Mouse (Mus musculus): ENCODE results near the gene Trak1. TPM values are rescaled to one million over a fixed set of nuclear protein-coding genes. Genes with fewer than 3 reads are reported as not detected.
A peak's percentile ranks its signal among the peaks of the same experiment; 100 is the strongest.

Trak1 gene
- polyA plus RNA-seq, 1 experiment from 2014 or later: 32.2 TPM

DNA sequence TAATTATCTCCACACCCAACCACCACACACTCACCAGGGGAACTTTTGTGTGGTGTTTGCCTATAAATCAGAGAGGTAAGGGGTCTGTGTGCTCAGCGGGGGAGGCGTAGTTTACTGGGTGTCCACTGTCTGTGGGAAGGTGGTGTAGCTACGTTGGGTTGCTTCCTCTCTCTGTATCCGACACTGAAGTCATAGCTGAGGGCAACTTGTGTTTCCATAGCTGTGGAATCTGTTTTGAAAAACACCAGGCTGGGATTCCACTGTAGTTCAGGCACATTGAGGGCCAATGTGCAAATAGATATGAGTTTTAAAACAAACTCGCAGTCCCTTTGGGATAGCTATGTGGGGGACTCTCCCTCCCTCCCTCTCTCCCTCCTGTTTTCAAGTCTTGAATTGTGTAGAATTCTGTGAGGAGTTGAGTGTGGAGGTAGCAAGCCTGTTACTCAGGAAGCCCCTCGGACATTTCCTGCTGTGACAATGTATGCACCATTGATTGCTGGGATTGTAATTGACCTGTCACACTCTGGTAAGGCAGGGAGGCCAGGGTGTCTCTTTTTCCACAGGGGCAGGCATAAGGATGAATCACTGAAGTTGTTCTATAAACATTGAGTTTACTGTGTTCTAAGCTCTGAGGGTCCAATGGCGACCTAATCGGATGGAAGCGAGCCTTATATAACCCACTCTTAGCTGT is 54.2 kb downstream of the Trak1 start:
- no peak for ATAC-seq (ENCODE audit: extremely low read depth, insufficient number of reproducible peaks, low FRiP score, low TSS enrichment)
- no peak overlapping the region for H3K4me3 ChIP-seq
- H3K36me3 ChIP-seq: no peaks in the 10 kb centered on the region
- H3K9me3 ChIP-seq: no peaks in the 10 kb centered on the region
- peak overlapping the region; percentile 77 for H3K27ac ChIP-seq (replicated peaks)
- whole genome bisulfite sequencing: 44% methylated on average over 9 of the region's 9 CpGs
- H3K9ac ChIP-seq: peak overlapping the region; percentile 47
- H3K4me1 ChIP-seq: peaks cover 85% of the 10 kb centered on the region
- H3K4me2 ChIP-seq: no peak overlapping the region
- H3K27me3 ChIP-seq (replicated peaks): no peaks in the 10 kb centered on the region

DNA sequence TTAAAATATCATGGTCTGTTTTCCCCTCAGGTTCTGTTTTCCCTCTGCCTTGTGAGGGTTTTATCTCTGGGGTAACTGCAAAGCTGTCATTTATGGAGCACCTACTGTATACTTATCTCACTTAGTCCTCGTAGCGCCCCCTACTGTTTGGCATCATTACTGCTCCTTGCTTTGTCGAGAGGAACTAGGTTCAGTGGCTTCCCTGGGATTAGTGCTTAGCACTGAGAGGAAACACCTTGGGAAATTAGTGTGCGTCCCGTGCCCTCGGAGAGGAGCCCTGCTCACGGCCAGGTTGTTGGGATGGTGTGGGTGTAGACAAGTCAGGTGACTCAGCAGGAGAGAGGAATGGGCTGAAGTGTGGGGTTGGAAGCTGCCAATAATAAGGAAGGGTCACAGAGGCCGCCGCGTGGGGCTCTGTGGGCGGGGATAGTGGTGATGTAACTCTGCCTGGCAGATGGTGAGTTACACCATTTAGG is 54.9 kb downstream of the Trak1 start:
- Histone ChIP-seq H3K27ac (replicated peaks) (peak overlapping the region; percentile 77), H3K4me3 (no peak overlapping the region), H3K4me1 (peaks cover 85% of the 10 kb centered on the region), H3K27me3 (replicated peaks) (no peaks in the 10 kb centered on the region), H3K9ac (peak overlapping the region; percentile 24; the same call in 1 of the 2 replicates), H3K4me2 (0 out of 2 replicates have a peak overlapping the region, but pooled peaks have one; percentile 2), H3K9me3 (no peaks in the 10 kb centered on the region), H3K36me3 (no peaks in the 10 kb centered on the region)
- 19% methylated on average over 11 of the region's 11 CpGs for WGBS
- ATAC-seq (ENCODE audit: extremely low read depth, insufficient number of reproducible peaks, low FRiP score, low TSS enrichment): no peak

DNA sequence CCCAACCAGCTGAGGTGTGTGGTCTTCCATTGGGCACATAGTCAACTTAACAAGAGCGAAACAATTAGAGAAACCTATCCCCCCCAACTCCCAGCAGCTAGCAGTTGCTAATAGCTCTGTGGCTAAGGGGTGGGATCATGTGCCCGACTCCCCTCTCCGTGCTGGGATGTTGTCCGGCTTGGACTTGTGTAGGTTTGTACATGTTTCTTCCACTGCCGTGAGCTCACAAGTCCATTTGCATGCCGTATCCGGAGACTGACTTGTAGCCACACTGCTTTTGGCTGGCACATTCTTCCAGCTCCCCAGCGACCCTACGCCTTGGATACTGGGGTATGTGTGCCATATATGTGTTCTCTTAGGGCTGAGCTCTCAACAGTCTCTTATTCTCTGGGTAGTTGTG is 55.4 kb downstream of the Trak1 start:
- 84% methylated on average over 9 of the region's 9 CpGs for WGBS
- H3K36me3 ChIP-seq: no peaks in the 10 kb centered on the region
- H3K27ac ChIP-seq (replicated peaks): 0 out of 2 replicates have a peak overlapping the region, but pooled peaks have one; percentile 77
- peaks cover 85% of the 10 kb centered on the region for H3K4me1 ChIP-seq
- H3K27me3 ChIP-seq (replicated peaks): no peaks in the 10 kb centered on the region
- no peak for ATAC-seq (ENCODE audit: extremely low read depth, insufficient number of reproducible peaks, low FRiP score, low TSS enrichment)
- no peak overlapping the region for H3K9ac ChIP-seq
- 0 out of 2 replicates have a peak overlapping the region, but pooled peaks have one; percentile 2 for H3K4me2 ChIP-seq
- no peak overlapping the region for H3K4me3 ChIP-seq
- no peaks in the 10 kb centered on the region for H3K9me3 ChIP-seq

DNA sequence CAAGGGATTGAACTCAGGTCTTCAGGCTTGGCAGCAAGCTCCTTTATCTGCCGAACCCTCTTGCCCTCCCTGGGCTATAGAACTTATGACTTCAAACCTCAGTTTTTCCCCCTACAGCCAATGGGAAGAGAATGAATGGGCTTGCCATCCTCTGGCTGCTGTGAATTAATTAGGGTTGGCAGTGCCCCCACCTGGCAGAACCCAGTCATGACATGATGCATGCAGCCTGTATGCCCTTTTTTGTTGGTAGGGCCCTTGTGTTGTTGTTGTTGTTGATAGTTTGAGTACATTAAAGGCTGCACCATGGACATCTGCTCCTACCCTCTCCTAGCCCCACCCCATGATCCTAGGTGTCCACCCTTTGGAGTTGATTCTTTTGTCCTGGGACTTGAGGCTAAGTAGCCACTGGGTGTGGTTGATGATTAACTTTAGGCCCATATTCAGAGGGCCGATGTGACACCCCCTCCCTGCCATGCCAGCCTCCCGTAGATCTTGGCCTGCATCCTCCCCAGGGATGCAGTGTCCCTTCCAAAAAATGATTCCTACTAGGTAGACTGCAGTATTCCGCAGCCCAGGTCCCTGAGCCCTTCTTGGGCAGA is 57.6 kb downstream of the Trak1 start:
- ATAC-seq (ENCODE audit: extremely low read depth, insufficient number of reproducible peaks, low FRiP score, low TSS enrichment): no peak
- Histone ChIP-seq H3K4me2 (peak overlapping the region; percentile 45; the same call in 1 of the 2 replicates), H3K4me3 (no peak overlapping the region), H3K27me3 (replicated peaks) (no peaks in the 10 kb centered on the region), H3K4me1 (peaks cover 85% of the 10 kb centered on the region), H3K36me3 (no peaks in the 10 kb centered on the region), H3K9ac (peak overlapping the region; percentile 76), H3K9me3 (no peaks in the 10 kb centered on the region), H3K27ac (replicated peaks) (peak overlapping the region; percentile 93)
- WGBS: 70% methylated on average over 4 of the region's 4 CpGs

DNA sequence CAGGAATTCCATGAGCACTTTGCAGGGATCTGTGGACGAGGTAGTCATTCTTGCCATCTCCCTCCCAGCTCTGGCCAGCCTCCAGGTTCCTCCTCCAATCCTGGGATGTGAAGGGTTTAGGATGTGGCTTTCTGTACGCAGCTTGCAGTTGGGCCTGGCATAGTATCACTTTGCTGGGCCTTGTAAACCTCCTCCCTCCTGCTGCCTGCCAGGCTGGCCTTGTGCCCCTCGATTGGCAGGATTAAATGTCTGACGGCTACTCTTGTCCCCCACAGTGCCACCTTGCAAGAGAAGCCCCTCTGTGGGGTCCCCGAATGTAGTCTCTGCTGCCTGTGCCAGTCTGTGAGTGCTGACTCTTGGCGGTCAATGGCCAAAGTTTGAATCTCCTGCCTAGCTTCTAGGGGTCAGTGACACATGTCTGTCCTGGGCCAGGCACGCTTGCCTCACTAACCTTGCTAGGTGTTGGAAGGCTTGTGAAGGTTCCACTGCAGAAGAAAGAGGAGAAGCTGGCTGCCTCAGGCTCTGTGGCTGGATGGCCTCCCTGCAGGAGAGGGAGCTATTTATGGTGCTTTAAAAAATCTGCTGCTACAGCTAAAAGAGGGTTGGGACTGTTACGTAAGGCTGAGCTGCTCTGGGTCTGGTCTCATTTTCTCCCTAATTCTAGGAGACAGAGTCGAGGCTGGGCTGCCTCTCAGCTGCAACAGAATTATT is 58.3 kb downstream of the Trak1 start:
- 41% methylated on average over 9 of the region's 9 CpGs for WGBS
- H3K4me1 ChIP-seq: peaks cover 86% of the 10 kb centered on the region
- peak overlapping the region; percentile 93 for H3K27ac ChIP-seq (replicated peaks)
- H3K9me3 ChIP-seq: no peaks in the 10 kb centered on the region
- peak overlapping the region; percentile 76 for H3K9ac ChIP-seq
- no peak for ATAC-seq (ENCODE audit: extremely low read depth, insufficient number of reproducible peaks, low FRiP score, low TSS enrichment)
- H3K4me2 ChIP-seq: peak overlapping the region; percentile 45
- H3K36me3 ChIP-seq: no peaks in the 10 kb centered on the region
- no peak overlapping the region for H3K4me3 ChIP-seq
- no peaks in the 10 kb centered on the region for H3K27me3 ChIP-seq (replicated peaks)

DNA sequence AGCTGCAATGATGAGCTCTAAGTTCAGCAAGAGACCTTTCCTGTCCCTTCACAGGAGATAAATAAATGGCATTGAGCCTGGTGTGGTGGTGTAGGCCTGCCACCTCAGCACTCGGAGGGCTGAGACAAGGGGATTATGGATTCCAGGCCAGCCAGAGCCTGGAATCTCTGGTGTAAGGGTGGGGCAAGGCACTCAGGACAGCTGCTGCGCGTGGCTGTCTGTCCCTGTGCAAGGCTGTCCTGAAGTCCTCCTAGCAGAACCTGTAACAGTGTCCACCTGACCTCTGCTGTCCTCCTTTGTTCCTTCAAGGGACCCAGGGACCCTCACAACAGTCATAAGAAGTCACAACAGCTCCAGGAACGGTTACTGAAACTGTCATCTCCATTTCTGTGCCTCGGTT is 59.8 kb downstream of the Trak1 start:
- no peak for ATAC-seq (ENCODE audit: extremely low read depth, insufficient number of reproducible peaks, low FRiP score, low TSS enrichment)
- Histone ChIP-seq H3K9me3 (no peaks in the 10 kb centered on the region), H3K27ac (replicated peaks) (peak overlapping the region; percentile 73), H3K4me1 (peaks cover 78% of the 10 kb centered on the region), H3K9ac (peak overlapping the region; percentile 34; the same call in 1 of the 2 replicates), H3K36me3 (no peaks in the 10 kb centered on the region; the same call in 1 of the 2 replicates), H3K27me3 (replicated peaks) (no peaks in the 10 kb centered on the region), H3K4me3 (no peak overlapping the region), H3K4me2 (no peak overlapping the region)
- 63% methylated on average over 5 of the region's 5 CpGs for WGBS

DNA sequence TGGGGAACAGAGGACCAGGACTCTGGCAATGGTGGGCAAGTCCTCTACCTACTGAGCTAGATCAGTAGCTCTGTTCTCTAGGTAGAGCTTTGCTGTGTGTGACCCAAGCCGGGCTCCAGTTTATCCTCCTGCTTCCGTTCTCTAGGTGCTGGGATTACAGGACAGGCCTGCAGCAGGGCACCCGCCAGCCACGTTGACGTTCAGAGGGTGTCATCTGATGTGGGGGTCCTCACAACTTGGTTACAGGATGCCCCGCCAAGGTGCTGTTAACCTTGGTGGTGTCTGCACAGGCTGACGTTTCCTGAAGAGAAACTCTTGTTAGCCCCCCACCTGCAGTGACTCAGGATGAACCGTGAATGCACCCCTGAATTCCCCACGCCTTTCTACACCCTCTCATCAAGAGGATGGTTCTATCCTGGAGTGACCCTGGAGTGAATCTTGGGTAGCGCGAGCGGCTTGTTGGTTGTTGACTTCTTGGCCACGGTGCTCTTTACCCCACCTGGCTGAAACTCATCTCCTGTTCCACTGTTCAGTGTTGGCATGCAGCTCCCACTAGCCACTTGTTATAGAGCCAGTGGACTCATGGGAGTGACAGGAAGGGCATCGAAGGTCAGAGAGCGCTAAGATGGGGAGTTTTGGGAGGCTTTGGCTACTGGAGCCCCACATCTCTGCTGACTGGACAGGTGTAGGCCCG is 60.4 kb downstream of the Trak1 start:
- no peak overlapping the region for H3K4me3 ChIP-seq
- peak overlapping the region; percentile 48 for H3K9ac ChIP-seq
- H3K27me3 ChIP-seq (replicated peaks): no peaks in the 10 kb centered on the region
- H3K4me1 ChIP-seq: peaks cover 72% of the 10 kb centered on the region
- H3K27ac ChIP-seq (replicated peaks): peak overlapping the region; percentile 73
- H3K4me2 ChIP-seq: no peak overlapping the region
- no peak for ATAC-seq (ENCODE audit: extremely low read depth, insufficient number of reproducible peaks, low FRiP score, low TSS enrichment)
- 79% methylated on average over 16 of the region's 16 CpGs for WGBS
- H3K9me3 ChIP-seq: no peaks in the 10 kb centered on the region
- H3K36me3 ChIP-seq: peaks cover 5% of the 10 kb centered on the region; the same call in 1 of the 2 replicates

DNA sequence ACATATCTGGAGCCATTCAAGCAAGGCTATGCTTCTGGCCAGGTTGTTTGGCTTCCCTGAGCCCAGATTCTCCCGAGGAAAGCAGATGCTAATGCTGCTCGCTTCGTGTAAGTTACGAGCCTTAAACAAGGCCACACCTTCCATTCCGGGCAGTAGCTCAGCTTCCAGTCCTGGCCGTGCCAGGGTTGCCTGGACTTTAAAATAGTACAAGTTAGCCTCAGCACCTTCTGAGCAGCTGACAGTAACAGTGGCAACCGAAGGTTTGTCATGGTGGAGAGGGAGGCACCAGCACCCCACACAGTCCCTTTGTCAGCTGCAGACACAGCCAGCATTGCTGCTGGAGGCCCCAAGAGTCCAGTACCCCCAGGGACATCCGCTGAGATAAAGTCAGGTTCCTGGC is 61.1 kb downstream of the Trak1 start:
- Histone ChIP-seq H3K27ac (replicated peaks) (peak overlapping the region; percentile 73), H3K9ac (peak overlapping the region; percentile 48), H3K36me3 (peaks cover 5% of the 10 kb centered on the region; the same call in 1 of the 2 replicates), H3K4me2 (no peak overlapping the region), H3K9me3 (no peaks in the 10 kb centered on the region), H3K4me1 (peaks cover 67% of the 10 kb centered on the region), H3K27me3 (replicated peaks) (no peaks in the 10 kb centered on the region), H3K4me3 (no peak overlapping the region)
- ATAC-seq (ENCODE audit: extremely low read depth, insufficient number of reproducible peaks, low FRiP score, low TSS enrichment): no peak
- WGBS: 35% methylated on average over 8 of the region's 8 CpGs

DNA sequence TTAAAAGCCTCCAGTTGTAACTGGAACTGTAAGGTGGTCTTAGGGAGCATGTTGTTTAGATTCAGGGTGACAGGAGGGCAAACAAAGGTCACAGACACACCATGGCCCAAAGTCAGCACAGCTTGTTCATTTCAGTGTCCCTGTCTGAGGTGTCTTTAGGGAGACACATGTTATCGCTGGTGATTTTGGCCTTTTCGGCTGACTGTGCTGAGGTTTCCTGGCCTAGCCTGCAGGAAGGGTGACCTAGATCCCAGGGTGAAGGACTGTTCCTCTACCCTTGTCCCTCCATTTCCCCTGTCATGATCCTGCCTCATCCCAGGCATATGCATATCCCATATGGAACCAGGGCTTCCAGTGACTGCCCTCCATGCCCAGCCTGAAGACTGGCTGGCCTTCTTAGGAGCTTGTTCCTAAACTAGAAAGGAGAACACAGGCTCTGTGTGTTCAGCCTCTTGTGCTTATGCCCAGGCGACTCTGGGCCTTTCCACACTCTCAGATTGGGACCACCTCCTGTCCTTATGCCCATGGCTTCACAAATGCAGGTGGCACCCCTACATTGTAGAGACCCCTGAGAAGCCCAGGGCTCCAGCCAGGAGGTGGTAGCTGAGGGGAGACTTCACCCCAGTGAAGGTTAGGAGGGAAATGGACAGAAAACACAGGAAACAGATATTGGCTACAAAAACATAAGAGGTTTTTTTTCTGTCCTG is 62.1 kb downstream of the Trak1 start:
- Histone ChIP-seq H3K27ac (replicated peaks) (peak overlapping the region; percentile 80), H3K36me3 (peaks cover 13% of the 10 kb centered on the region), H3K4me1 (peaks cover 67% of the 10 kb centered on the region), H3K4me2 (no peak overlapping the region), H3K4me3 (no peak overlapping the region), H3K9me3 (no peaks in the 10 kb centered on the region), H3K9ac (peak overlapping the region; percentile 24; the same call in 1 of the 2 replicates), H3K27me3 (replicated peaks) (no peaks in the 10 kb centered on the region)
- 75% methylated on average over 3 of the region's 3 CpGs for WGBS
- no peak for ATAC-seq (ENCODE audit: extremely low read depth, insufficient number of reproducible peaks, low FRiP score, low TSS enrichment)

DNA sequence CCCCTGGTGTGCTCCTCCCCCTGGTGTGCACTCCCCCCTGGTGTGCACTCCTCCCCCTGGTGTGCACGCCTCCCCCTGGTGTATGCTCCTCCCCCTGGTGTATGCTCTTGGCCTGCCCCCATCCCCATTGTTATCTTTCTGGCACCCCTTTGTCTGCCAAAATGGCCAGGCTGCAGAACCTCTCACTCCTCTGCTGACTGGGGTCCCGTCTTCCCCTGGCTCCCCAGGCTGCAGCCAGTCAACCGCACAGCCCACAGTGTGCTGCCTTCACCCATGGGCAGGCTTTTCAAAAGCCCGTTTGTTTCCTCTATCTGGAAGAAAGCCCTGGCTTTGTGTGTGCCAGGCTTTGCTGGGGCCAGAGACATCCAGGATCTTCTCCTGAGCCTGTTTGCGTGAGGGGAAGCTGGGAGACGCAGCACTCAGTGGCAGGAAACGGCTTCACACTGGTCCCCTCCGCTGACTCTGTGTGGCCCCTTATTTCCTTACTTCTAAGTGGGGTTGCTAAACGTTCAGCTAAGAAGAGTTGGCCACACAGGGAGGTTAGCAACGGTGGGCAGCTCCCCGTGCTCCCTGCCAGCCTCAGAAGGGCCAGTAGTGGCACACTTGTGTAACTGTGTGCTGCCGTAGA is 63.1 kb downstream of the Trak1 start:
- Histone ChIP-seq H3K4me3 (0 out of 2 replicates have a peak overlapping the region, but pooled peaks have one; percentile 2), H3K27ac (replicated peaks) (peak overlapping the region; percentile 80), H3K9me3 (no peaks in the 10 kb centered on the region), H3K27me3 (replicated peaks) (no peaks in the 10 kb centered on the region), H3K9ac (peak overlapping the region; percentile 75), H3K4me2 (peak overlapping the region; percentile 47), H3K4me1 (peaks cover 57% of the 10 kb centered on the region), H3K36me3 (peaks cover 23% of the 10 kb centered on the region)
- 31% methylated on average over 12 of the region's 12 CpGs for WGBS
- ATAC-seq (ENCODE audit: extremely low read depth, insufficient number of reproducible peaks, low FRiP score, low TSS enrichment): no peak
